Mouse (Mus musculus): Measurements from ENCODE around the gene Uxt.

GRCm38 (mm10) chrX:20931364-20931763 is 30.5 kb downstream of the Uxt start, which contains the start of gene Cfp:
- TF ChIP-seq CTCF (conservative IDR thresholded peaks at IDR 0.05; ENCODE audit: insufficient read depth, insufficient read length, low read depth, low read length) (no peak), POLR2A (IDR thresholded peaks at IDR 0.05; ENCODE audit: low read depth, low read length) (no peak)
